Mouse (Mus musculus) G1E (cell line): ENCODE data around the gene Dnah7b.
"Not testable (repeated sequence)": the region's sequence is repeated elsewhere in the genome, so short reads cannot be mapped to it uniquely, and the experiment has no call there.

Experiments
- CTCF ChIP-seq: IDR thresholded peaks from 2 replicates; pipeline ENCODE4 v1.5.1; 2012; ENCODE audit warnings: low read depth, low read length, inconsistent platforms, mixed read lengths
- TAL1 ChIP-seq: conservative IDR thresholded peaks from 2 replicates; pipeline ENCODE4 v1.6.1; 2012; ENCODE audit warnings: low read depth, low read length, inconsistent platforms, mixed read lengths

DNA sequence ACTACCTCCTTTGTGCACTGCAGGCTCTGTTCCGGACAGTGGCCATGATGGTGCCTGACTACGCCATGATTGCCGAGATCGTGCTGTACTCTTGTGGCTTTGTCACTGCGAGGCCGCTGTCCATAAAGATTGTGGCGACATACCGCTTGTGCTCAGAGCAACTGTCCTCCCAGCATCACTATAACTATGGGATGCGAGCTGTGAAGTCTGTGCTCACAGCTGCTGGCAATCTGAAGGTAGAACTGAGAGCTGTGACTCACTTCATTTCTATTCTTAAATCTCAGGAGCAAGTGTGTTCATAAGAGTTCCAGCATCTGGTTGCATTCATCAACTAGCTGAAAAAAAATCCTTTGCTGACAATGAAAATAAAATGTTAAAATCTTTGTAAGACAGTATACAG, 135.1 kb downstream of the Dnah7b start:
- TF ChIP-seq CTCF, TAL1: not testable (repeated sequence)
